Mouse (Mus musculus) skeletal muscle tissue, adult 2 months (tissue): Measurements from ENCODE around the gene Fam171b.

Experiments
- DNase-seq: peaks from one replicate; pipeline ENCODE4 v3.0.0-alpha.2; 2012; ENCODE audit warnings: low read depth, low spot score

Fam171b gene

DNA sequence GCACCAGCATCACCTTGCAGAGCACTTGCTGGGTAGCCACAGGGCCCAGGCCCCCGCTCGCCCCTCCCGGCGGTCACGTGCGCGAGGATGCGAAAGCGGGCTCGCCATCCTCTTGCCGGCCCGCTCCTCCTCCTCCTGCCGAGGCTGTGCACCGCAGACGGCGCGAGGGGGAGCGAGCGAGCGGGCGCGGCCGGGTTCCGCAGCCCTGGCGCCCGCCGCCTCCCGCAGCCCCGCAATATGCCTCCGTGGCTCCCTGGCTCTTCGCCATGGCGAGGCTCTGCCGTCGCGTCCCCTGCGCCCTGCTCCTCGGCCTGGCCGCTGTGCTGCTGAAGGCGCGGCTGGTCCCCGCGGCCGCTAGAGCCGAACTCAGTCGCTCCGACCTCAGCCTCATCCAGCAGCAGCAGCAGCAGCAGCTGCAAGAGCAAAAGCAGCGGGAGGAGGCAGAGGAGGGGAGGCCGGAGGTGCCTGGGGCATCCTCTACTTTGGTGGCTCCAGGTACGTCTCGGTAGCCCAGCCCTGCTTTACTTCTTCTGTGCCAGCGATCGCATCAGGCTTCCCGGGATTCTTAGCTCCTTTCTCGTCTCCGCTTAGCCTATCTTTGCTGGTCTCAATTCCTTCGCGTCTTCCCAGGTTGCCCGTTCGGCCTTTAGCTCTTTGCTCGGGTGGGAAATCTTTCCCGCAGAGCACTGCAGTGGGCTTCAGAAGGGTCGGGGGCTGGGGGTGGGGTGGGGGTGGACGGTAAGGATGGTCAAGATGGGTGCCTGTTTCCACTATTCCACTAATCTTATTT is at the start of gene Fam171b:
Fam171b (plus strand) TSS at position 154 of the 790 bp plus-strand sequence.
- peak; percentile 30 for DNase-seq

DNA sequence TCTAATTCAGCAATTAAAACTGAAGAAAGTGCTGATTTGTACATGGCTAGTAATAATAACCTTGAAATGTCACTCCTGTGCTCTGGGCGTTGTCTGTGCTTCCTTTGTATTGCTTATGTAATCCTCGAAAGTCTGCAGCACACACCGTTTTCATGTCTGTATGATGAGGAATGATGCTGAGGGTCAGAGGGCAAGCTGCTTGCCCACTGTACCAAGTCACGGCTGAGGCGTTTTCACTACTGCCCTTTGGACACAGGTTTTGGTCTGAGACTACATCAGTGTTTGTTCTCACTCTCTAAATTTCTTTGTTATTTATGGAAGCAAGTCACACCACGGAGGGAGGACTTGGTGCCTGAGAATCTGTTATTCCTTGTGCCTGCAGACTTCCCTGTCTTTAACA is 46.4 kb upstream of the Fam171b start:
- DNase-seq, result no peak

DNA sequence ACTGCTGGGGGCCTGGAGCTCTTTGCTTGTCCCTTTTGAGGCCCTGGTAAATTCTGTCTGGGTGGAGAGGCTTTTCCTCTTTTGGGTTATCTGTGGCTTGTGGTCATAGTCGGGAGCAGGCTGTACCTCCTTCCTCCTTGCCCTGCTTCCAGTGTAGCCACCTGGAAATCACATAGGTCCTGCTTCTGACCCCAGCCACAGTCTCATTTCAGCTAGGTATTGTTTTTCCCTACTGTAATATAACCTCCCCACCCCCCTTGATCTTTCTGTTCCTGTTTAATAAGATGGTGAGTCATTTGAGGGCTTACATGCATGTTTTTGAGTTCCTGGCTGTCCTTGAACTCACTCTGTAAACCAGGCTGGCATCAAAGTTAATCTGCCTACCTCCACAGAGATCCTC is 45.6 kb upstream of the Fam171b start:
- no peak for DNase-seq

DNA sequence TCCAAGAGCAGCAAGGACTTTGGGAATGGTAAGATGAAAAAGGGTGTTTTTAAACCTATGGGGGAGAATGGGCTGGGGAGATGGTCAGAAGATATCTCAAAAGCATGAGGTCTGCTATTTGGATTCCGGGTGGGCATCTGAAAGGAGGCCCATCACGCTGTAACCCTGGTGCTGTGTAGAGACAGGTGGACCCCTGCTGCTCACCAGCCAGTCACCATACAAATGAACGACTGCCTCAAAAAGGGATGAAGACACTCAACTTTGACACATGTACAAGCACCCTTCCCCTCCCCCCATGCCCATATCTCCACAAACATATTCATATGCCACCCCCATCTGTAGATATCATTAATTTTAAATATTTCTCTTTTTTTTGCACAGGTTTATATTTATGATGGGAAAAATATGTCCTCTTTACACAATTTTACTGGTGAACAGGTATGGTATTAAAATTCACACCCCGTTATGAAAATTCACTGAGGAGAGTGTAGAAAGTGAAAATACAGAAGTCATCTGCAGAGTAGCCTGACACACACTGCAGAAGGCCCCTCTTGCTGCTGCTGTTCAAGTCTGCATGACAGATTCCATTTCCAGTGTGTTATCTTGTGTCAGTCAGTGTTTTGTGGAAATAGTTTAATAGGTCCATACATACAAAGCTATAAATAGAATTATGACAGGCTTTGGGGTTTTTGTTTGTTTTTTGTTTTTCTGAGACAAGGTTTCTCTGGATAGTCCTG is 44.0 kb upstream of the Fam171b start:
- DNase-seq, result no peak

DNA sequence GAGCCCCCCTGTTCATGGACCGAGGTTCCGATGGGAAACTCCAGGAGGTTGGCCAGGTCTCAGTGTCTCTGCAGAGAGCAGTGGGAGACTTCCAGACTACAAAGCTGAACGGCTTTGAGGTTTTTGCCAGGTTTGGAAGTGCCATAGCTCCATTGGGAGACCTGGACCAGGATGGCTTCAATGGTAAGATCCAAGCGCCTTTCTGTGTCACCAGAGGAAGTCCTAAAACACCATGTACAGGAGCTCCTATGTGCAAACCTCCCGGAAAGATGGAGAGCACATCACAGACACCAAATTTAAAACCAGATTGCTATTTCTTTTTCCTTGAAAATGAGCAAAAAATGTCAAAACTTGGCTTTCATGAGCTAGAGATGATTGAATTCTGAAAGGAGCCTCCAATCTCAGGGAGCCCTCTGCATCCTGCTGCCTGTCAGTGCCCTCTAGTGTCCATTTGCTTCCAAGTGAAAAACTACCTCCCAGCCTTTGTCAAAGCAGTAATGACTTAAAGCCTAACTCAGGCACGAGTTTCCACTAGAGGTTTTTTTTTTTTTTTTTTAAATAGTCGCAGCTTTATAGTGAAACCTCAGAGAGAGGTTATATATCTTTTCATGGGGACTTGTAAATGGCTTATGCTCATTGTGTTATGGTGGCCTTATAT is 41.2 kb upstream of the Fam171b start:
- DNase-seq, result peak; percentile 43

DNA sequence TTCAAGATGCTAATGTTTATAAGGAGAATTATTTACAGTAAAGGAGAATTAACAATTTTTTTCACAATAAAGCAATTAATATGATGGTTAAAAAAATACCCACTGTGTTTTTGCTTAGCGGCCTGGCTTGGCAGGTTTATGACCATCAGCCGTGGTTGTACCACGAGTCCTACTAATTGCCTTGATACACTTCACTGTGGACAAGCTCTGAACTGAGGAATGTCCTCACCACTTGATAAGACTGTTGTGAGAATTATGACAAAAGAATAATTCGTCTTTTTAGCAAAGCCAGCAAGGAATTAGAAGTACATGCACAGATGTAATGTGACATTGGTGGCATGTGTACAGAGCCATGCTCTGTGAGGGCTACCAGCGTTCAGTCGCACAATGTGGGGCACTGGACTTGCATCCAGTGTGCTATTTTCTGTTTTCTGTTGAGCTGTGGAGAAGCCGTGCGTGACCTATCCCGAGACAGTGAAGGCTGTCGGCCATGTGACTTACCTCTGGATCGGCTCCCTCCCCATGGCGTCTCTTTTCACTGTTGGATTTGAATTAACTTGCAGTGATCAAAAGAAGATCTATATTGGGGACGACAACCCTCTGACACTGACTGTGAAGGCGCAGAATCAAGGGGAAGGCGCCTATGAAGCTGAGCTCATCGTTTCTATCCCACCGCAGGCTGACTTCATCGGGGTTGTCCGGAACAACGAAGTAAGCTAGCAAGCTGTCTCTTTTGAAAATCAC is 20.9 kb upstream of the Fam171b start:
- no peak for DNase-seq

DNA sequence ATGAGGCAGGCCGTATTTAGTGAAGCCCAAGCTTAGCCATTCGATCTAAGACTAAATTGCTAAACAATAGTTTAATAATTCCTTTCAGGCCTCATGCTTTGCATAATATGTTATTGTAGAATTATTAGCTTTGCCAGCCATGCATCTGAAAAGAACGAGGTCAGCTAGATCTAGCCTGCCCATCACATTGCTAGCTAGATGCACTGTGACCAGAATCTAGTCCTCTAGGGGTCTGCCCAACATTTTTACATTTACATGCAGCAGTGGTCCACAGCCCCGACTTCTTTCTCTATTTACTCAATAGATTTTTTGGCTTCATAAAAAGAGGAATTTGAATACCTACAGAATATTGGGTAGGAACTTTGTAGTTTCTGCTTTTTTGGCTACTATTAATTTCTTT is 20.3 kb upstream of the Fam171b start:
- DNase-seq, result no peak

DNA sequence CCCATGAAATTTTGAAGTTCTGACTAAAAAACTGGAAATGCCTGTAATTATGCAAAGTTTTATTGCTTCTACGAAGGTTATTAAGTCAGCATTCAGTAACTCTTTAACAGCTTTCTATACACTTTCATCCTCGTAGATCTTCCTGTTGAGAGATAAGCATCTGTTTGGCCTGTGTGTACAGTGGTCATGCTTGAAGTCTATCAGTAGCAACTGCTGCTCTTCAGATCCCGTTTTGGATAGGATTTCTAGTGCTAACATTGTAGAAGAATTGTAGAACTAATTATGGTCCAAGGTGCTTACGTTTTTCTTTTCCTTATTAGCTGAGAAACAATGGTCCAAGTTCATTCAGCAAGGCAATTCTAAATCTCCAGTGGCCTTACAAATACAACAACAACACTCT is 16.7 kb upstream of the Fam171b start:
- DNase-seq, result no peak

DNA sequence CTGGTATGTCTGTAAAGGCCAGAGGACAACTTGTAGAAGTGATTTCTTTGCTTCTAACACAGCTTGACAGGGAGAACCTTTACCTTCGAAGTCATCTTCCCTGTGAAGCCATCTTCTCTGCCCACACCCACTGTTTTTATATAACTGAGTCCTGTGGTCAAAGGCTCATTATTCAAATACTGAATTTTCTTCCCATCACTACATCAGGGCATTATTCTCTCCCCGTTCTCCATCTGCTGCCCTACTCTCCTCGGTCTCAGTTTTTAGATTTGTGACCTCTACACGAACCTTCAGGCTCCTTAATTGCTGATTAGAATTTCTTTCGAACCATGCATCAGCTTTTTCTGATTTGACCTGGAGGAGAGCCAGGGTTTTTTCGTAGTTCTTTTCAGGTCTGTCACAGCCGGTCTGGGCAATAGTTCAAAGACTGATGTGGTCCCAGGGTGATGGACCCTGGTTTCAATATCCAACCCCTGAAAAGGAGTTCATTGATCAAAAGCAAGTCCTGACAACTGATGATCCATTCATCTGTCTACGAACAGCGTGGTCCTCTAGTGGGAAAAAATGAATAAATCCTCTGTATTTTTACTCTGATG is 14.4 kb upstream of the Fam171b start:
- no peak for DNase-seq

DNA sequence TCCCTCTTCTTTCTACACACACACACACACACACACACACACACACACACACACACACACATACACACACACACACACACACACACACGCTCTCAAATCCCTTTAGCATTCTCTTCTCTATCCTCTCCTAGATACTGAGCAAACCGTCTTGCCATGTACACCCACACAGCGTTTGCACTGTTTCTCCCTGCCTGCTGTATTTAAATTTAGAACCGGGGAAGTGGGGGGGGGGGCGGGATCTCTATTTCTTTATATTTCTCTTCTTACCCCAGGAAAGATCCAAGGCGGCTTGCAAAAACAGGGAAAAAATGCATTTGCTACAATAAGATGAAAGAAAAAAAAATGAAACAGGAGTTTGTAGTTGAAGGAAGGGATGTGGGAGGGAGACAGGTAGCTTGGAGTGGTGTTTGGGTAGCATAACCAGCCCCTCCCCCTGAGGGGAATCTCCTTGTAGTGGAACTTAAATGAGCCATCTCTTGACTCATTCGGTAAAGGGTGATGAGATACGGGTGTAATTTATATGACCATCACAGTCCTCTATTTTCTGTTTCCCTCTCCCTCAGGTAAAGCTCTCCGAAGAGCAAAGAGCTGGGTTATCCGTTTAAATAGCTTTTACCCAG is 947 bp downstream of the Fam171b start:
- no peak for DNase-seq

DNA sequence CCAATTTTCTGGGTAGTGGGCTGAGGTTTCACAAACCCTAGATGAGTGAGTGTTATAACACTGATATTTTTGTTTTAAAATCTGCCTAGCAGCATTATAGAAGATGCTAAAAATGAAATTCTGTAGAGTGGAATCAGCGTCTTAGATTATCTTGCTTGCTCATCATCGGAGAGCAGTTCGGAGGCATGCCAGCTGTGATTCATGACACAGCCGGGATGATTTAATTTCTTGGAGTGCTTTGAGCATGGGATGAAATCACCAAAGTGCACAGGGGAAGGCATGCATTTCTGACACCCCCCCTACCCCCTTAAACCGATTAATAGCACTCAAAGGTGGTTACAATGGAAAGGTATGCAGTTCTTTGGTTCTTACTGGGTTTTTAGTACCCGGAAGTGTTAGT is 1.6 kb downstream of the Fam171b start:
- peak; percentile 21 for DNase-seq

DNA sequence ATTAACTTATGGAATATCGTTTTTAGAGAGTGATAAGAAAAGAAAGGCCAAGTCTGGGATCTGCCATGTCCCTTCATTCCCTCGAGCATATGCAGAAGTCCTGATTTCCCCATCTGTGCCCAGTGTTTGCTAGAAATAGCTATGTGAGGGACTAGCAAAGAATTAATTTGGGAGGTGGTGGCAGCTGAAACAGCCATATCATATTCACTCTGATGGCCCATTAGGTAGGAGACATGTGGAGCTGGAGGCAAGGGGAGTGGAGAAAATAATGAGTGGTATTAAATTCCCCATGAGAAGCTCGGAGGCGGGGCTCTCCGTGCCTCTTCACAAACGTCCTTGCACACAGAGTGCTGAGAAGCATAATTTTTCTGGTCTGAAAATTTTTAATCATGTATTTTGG is 3.7 kb downstream of the Fam171b start:
- no peak for DNase-seq

DNA sequence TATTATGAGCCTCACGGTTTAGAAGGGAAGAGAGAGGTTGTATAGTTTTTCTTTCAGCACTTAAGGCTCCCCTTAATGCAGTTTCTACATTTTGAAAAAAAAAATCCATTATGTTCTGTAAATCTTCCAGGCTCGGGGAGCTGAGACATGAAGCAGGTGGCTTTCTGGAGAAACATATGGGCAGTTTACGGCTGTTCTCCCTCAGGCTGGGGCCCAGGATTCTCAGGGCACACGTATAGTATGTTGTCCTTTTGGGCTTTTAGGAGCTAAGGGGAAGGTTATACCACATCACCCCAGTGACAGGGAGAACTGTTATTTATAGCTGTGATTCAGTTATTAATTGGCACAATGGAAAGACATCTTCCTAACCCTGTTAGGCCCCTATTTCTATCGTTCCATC is 12.7 kb downstream of the Fam171b start:
- DNase-seq, result no peak

DNA sequence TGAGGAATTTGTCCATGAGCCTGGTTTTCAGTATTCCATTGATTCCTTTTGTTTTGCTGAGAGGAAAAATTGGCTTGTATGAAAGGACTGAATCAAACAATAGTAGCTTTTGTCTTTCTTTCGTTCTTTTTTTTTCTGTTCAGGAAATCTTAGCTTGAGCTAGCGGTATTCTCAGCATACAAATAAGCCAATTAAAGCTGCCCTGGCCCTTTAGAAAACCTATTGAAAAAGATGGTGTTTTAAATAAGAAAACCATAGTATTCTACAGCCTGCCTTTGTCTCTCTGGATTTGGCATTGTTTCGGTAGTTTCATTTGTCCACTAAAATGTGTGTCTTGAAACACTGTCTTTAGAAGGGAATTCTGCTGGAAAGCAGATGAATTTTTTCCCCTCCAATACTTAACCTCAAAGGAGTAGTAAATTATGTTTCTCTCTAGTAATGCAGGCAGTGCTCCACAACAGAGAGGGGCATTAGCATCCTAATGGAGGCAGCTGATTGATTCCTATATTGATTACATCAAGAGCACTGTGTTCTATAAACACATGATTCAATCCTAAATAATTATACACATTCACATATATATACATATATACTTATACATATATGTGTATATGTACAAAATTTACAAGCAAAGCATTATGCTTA is 16.6 kb downstream of the Fam171b start:
- DNase-seq, result no peak

DNA sequence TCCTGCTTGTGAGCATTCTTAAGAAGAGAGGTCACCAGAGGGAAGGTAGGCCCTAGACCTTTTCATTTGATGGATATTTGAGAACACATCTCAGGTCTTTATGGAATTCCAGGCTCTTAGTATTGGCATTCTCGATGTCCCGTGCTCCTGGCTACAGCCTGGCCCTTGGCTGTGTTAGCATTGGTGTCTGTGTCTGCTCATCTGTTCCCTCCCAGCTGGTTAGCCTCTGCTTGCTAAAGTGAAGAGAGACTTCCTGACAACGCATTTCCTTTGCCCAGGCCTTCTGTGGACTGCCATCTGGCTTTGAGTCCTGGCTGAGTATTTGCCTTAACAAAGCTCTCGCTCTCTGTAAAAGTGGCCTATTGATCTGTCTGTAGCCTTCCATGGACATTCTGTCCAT is 20.5 kb downstream of the Fam171b start:
- DNase-seq, result no peak

DNA sequence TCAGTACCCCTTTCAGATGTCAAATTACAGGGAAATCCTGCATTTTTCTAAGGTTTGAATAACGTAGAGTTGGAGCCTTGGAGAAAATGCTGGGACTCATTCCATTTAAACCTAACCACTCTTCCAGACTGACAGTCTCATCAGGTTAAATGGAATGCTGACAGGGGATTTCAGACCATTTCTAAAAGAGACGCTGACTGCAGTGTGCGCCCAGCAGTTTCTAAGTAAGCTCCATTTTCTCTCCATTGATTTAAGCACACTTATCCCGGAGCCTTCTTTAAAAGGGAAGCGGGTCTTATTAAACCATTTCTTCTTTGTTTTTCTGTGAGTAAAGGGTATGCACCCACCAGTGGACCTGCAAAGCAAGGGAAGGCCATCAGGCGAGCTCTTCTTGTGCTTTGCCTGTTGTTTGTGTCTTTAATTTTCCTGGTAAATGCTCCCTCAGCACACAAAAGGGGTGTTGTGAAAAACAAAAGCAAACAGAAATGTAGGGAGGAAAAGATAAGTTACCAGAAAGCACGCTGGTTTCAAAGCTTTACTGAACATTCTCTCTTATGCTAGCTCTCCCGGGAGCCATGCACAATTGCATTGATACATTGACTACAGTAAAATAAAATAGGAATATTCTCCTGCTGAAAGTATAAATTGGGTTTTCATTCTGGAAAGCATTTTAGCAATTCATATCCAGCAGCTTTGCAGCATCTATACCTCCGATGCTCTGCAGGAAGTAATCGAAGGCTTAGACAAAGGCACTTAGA is 23.1 kb downstream of the Fam171b start:
- DNase-seq, result no peak

DNA sequence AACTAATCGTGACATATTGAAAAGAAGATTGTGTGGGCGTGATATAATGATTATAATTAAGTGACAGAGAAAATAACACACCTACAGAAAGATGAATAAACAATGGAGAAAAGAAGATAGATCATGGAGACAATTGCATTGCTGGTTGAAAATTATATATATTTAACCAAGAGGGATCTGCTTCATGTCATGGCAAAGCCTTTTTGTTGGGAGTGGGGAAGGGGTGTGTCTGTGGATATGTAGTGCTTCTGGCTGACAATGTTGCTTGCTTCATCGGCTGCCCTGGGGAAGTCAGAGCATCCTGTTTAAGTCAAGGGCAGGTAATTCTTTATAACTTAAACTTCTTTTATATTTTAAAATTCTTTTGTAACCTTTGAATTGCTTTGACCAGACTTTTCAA is 36.1 kb downstream of the Fam171b start:
- DNase-seq, result no peak

DNA sequence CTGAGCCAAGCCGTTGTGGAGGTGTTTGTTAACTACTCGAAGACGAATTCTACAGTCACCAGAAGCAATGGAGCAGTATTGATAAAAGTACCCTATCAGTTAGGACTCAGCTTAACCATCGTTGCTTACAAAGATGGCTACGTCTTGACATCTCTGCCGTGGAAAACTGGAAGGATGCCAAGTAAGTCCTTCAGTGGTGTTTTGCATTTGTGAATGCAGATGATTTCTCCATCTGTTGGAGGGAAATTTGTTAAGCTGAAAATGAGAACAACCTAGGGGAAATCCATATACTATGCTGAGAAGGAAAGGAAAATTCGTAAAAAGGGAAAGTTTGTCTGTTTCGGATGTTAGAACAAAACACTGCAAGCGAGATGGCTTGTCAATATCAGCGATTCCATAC is 41.0 kb downstream of the Fam171b start:
- no peak for DNase-seq

DNA sequence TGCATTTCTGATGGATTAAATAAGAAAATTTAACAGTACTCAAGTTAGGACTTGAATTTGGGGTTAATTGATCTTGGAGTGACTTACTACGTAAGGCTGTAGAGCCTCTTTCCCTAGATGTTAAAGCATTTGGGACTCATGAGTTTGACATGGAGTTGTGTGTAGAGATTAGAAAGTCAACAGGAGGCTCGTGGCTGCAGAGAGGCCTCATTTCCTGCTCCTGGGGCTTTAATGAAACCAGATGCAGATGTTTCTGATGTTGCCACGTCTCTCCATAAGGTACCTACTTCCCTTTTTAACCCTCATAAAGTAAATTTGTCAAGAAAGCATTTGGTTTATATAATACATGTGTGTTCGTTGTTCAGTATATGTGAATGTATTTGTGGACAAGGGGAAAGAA is 43.8 kb downstream of the Fam171b start:
- no peak for DNase-seq

DNA sequence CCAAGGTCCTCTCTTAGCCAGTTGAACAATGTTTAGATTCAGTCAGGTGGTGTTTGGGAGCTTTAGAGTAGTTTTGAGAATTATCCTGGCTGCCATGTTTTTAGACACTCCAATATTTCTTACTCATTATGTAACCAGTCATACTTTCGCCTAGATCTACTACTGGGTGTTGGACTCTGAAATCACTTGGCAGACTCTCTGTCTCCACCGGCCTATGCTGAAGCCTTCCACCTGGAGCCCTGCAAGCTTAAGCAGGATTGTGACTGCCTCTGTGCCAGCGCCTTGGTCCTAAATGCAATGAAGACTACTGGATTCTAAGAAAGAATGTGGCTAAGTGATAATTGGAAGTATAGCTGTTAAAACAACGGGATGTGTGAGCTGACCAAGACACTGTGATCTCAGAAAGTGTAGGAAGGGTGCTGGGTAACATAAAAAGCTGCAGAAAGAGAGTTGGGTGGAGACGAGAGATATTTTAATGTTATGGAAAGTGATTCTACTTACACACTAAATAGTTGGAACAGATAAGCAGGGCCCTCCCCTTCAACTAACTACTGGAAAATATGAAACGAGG is 71.5 kb downstream of the Fam171b start:
- DNase-seq, result no peak
